Mouse (Mus musculus) WW6 (cell line): ENCODE results near the gene Rnft2.

ENCODE experiments used
- DNase-seq: peaks from one replicate; pipeline ENCODE4 v3.0.0-alpha.2; 2013; ENCODE audit warnings: low read depth, low spot score

Gene Rnft2

DNA sequence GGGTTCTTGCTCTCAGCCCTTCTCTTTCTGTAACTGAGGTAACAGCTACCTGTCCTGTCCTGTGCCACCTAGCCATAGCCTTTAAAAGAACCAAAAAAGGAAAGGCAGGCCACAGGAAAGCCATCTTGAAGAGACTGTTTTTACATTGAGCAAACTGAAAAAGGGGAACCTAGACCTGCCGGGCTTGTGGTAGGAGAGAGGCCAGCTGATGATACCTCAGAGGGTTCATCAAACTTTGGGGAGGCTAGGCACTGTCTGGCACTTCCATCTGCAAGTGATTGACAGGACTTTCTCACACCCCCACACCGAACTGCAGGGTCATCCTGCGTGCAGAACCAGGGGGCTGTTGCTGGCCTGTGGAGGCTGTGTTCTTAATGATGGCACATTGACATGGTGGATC, 8.6 kb upstream of the Rnft2 start:
- no peak for DNase-seq

DNA sequence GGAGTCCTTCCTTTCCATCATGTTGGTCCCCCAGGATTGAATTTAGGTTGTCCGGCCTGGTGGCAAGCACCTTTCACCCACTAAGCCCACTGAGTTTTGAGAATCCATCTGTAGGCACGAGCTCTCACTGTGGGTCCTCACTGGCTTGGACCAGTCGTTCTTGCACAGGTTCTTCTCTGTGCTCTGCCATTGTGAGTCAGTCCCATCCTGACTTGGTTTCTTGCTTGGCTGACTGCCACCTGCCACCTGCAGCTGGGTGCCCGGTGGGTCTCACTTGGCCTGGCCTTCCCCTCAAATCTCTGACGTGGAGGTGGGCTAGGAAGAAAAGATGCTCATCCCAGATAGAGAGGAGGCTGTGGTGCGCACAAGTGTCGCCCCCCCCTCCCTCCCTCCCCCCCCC, 6.1 kb upstream of the Rnft2 start:
- no peak for DNase-seq

DNA sequence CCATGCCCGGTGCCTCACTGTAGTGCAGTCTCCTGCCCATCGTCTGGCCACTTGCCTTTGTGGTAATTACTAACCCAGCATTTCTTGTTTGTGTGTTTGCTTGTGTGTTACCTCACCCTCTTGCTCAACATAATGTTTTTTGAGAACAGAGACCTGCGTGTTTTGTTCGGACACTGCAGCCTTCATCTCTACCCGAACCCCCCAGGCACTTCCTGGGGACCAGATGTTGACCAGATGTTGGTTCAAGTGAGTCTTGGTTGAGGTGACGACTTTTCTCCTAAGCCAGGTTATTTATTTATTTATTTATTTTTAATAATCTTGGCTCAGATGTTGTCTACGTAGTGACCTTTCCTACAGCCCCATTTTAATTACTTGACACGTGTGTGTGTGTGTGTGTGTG, 2.5 kb upstream of the Rnft2 start:
- no peak for DNase-seq

DNA sequence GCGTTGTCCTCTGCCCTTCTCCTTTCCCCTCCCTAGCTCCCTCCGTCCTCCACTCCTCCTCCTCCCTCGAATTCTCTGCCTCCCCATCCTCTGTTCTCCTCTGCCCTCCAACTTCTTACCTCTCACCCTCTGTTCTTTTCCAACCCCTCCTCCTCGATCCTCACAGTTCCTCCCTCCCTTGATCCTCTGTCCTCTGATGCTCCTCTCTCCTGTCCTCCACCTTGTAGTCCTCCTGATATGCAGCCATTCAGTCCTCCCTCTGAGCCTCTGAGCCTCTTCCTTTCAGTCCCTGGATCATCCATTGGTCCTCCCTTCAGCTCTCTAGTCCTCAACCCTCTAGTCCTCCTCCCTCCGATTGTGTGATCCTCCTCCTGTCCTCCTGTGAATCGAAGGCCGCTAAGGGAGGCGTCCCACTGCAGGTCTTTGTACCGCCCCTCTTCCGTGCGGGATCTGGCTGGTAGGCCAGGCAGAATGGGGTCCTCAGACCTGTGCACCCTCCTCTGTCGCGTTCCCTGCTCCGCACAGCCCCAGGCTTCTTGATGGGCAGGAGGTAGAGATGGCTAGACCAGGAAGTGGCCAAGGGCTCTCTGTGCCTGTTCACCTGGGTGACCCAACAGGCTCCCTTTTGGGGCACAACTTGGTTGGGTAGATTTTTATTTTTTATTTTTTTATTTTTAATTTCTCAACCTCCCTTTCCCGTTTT, 841 bp upstream of the Rnft2 start:
- no peak for DNase-seq

DNA sequence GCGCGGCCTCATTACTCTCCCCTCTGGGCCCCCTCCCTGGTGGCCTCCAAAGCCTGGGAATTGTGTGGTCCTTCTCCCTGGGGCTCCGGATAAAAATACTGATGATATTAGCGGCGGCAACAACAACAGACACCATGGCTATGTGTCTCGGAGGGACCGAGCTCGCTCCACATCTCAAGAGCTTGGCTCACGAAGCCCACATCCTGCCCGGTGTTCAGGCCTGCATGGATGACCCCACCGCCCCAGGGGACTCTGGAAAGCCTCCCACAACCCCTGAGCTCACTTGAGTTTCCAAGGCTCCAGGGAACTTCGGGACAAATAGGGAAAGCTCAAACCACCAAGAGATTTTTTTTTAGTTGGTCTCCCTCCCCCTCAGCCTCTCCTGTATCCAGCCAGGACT, 5.2 kb downstream of the Rnft2 start:
- DNase-seq, result no peak

DNA sequence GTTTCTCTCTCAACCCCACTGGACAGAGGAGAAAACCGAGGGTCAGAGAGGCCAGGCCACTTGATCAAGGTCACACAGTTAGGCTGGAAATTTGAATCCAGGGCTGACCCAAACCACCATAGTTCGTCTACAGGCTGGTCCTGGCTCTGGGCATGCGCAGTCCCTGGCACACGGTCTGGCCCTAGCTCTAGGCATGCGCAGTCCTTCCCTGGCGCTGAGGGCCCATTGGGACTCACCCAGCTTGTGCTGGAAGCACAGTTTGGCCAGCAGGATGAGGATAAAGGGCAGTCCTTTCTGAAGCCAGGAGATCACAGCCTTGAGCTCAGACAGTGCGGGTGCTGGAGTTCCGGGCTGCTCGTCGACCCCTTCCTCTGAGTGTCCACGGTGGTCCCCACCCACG, 8.0 kb downstream of the Rnft2 start:
- DNase-seq, result no peak

DNA sequence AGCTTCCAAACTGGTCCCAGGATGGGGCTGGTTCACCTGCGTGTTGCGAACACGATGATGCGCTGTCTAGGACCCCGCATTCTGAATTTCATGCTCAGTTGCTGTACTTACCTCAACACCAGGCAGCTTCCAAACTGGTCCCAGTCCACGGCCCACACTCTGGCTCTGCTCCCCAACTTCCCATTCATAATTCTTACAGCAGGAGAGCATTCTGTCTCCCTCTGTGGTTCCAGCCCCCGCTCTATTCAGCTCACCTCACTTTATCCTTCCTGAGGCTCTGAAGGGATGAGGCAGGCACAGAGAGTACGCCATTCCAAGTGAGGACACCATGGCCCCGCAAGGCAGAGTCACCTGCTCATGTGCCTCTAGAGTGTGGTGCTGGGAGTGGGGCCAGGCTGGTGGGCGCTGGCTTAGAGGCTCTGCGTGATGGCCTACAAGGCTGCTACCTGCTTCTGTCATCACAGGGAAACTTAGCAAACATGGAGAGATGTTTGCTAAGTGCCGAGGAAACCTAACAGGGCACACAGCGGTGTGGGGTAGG, 14.8 kb downstream of the Rnft2 start:
- no peak for DNase-seq

DNA sequence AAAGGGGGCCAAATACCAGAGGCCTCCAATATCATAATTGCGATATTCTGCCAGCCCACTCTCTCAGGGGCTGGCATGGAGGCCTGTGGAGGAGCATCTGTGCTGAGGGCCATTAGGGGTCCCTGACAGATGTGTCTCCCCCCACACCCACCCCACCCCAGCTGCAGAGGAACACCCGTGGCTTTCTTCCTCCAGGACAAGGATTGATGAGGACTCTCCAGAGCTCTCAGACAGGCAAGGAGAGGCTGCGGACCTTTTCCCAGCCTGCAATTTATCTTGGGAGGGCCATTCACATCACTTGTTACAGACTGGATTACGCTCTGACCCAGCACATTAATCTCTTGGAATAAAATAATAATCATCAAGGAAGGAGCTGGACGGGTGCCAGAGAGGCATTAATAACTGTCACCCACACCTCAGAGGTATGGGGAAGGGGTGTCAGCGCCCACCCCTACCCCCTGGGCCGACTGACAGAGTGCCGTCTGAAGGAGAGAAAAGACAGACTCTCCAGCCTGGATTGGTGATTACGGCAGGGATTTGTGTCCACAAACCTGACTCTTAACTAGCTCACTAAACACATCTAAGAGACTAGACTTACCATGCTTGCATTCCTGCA, 21.7 kb downstream of the Rnft2 start:
- no peak for DNase-seq

DNA sequence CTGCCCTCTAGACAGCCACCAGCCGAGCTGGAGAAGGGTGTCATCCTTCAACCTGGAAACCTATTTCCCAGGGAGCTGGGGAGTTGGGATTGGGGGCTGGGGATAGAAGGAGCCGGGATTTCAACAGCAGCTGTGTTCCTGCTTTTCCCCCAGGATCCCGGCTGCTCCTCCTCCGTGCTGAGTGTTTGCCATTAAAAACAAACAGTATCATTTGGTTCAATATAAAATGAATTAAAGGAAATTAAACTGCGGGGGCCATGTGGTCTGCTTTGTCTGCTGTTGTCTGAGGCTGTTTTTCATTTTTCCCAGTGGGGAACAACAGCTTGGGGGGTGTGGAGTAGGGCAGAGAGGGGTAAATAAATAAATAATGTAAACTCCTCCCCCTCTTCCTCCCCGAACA, 27.5 kb downstream of the Rnft2 start:
- no peak for DNase-seq

DNA sequence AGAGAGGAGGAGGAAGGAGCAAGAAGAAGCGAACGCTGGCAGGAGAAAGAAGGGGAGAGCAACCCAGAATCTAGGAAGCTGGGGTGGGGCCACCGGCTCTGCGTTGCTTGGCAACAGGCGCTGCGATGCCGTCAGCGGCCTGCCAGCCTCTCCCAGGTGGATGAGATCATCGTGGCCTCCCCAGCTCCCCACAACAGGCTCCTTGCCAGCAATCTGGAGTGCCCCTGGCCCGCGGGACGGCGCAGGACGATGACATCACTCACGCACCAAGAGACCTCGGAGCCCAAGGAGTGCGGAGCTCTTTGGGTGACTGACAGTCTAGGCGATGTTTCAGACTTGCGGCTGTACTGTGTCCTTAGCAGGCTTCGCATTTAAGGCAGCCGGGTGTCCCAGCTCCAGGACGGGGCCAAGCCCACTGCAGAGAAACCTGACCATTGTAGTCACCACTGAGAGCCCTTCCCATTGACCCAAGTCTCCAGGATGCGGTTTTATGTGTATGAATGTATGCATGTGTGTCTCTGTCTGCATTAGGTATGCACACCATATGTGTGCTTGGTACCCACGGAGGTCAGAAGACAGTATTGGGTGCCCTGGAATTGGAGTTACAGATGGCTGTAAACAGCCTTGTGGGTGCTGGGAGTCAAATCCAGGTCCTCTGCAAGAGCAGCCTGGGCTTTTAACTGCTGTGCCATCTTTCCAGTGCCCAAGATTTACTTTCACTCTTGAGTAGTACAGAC, 30.3 kb downstream of the Rnft2 start:
- no peak for DNase-seq

DNA sequence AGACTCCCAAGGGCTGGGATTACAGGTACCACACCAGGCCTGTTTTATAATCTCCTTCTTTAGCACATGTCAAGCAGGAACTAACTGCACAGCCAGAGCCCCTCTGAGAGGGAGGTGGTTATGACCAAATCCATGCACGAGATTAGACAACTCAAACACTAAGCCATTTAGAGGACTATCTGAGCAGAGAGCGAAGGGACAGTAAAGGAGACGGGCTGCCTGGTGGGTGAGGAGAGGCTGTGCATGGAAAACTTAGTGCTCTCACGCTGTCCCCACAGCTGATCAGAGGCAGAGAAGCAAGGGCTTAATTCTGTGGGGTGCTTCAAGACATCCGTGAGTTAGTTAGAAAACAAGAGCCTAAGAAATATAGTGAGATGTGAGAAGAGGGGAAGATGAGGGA, 30.9 kb downstream of the Rnft2 start:
- no peak for DNase-seq

DNA sequence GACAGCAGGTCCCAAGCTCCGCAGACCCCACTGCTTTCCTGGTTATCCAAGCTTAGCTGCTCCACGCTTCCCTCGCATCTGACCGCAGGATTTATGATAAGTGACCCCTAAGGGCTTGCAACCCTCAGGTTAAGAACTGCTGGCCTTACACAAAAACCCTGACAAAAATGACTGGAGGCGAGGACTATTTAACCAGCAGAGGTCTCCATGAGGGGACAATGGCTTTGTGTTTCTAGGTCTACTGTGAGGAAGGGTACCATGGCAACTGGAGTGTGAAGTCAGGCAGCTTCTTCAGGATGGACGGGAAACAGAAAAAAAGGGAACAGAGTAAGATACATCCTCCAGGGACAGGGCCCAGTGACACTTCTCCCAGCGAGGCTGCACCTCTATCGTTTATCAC, 39.1 kb downstream of the Rnft2 start:
- no peak for DNase-seq

DNA sequence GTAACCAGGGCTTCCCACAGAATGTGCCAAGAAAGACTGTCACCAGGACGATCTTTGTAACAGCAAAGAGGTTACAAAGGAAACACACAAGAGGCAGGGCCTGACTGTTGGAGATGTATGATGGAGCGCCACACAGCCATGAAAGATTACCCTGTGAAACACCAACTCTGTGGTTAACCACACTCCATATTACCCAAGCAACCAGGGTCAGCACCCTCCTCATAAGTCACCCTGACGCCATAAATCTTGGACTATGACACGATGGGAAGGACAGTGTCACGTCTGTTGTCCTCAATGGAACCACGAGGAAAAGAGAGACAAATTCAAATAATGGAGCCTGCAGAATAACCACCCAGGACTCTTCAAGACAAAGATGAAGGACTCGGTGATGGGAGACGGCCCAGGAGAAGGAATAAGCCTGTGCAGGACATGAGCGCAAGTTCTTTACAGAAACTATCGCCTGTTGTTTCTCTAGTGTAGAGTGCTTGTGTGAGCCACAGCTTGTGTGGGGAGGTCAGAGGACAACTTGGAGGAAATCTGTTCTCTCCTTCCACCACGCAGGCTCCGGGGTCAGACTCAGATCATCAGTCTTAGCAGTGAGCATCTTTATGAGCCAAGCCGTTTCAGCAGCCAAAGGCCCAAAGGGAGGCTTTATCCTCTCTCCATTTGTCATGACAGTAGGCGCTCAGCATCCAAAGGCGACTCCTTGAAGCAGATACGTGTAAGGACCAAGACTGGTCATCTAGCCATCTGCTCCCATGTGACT, 40.1 kb downstream of the Rnft2 start:
- DNase-seq, result no peak

DNA sequence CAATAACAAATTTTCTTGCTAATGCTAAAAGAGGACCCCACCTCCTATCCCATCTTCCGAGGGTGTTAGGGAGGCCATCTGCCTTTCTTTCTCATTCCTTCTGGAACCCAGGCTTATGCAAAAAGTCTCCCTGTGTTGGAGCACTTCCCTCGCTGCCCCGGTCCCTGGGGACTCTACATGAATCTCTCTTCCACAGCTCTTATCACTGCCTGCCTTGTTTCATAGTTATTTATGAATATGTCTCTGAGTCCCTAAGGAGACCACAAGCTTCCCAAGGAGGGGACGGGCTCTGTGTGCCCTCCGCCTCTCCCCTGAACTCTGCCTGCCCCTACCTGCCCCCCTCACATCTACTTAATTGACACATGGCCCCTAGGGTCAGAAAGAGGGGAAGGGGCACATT, 45.2 kb downstream of the Rnft2 start:
- no peak for DNase-seq

DNA sequence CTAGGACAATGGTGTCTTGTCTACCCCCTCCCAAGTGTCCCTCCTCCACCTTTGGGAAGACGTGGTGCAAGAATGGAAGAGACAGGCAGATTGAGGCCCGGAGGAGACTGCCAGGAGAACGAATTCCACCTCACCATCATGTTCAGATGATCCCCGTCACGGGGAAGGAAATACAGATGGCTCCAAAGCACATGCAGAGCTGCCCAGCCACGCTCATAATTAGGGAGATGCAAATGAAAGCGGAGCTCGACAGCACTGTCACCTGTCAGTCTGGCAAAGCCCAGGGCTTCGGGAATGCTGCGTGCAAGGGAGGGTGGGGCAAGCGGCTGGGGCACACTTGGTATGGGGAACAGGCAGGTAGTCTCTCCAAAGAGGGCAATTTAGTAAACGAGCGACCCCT, 47.5 kb downstream of the Rnft2 start:
- no peak for DNase-seq

DNA sequence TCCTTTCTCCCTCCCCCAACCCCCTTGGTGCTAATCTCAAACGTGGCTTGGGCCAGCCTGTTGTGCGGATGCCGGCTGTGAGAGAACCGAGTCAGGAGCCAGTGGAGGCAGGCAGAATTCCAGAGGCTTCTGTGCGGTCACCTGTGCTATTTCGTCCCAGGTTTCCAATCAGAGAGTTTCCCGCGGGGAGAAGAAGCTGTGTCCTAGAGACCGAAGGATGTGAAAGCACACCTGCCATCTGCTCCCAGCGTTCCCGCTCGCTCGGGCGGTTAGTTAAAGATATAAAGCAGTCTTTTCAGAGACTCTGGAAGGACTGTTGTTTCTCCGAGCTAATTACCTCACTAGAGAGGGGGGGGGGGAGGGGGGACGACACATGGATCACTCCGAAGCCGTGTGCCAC, 52.7 kb downstream of the Rnft2 start:
- no peak for DNase-seq

DNA sequence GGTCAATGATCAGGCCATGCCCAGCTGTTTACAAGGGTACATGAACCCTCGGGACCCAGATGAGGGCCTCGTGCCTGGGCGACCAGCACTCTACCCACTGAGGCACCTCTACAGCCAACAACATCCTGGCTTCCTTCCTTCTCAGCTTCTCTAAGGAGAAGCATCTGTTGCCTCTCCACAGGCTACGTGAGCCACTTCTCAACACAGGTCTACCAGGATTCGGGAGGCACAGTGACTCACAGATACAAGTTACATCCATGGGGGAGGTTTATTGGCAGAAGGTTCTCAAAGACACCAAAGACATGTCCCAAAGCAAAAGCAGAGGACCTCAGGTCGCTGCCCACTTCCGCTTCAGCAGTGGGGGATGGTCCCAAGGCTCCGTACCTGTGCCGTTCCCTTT, 54.4 kb downstream of the Rnft2 start:
- DNase-seq, result no peak

DNA sequence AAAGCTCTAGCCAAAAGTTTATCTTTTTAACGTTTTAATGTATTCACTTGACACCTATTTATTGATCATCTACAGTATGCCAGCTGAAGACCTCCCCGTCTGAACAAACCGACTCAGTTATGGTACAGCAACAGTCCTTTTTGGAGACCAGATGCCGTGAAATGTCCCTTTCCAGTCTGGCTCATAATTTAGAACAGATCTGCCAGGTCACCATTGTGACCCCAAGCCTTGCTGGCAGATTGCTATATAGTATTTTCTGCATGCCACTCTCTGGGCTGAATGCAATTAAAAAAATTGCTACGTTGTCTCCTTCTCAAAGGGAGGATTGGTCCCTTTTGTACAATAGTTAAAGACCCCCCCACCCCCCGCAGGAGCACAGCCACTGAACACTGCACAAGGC, 56.6 kb downstream of the Rnft2 start:
- no peak for DNase-seq

DNA sequence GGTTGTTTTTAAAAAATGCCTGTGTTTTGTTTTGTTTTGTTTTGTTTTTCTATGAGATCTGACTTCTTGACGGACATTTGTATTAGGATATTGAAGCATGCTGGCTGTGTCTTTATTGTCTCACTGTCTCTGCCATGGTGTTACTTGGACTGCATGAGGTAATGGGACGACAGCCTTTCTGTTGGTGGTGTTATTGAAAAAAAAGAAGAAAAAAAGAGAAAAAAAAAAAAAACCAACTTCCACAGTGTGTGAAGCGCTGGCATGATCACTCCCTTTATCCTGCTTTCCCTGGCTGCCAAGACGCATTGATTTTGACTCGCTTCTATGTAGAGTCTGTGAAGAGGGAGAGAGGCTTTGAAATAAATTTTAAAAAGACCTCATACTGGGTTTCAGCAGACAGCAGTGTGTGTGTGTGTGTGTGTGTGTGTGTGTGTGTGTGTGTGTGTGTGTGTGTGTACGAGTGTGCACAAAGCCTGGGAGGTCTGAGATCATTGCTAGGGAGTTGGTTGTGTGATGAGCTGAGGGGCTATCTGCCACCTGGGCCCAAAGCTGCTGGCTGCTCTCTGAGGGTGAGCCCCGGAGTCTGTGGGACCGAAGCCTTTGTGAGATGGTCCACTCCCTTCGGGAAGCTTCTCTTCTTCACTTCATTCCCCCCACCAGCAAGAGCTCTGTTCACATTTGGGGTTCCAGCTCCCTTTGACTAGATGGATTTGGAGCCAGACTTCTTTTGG, 57.8 kb downstream of the Rnft2 start:
- no peak for DNase-seq

DNA sequence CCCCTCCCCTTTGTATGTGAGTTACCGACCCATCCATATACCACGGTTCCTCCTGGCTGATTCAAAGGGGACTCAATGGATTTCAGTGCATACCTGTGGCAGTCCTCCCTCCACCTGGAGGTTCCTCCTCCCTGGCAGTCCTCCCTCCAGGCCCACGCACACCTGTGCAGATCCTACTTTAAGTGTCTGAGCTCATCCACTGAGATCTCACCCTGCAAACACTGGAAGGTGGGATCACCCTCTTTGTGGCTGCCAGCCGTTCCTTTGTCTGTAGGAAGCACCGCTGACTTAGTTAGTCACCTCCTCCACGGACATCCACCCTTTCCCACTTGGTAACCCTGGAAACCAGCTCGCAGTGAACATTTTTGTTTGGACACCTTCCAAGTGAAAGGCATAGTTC, 67.3 kb downstream of the Rnft2 start:
- no peak for DNase-seq

DNA sequence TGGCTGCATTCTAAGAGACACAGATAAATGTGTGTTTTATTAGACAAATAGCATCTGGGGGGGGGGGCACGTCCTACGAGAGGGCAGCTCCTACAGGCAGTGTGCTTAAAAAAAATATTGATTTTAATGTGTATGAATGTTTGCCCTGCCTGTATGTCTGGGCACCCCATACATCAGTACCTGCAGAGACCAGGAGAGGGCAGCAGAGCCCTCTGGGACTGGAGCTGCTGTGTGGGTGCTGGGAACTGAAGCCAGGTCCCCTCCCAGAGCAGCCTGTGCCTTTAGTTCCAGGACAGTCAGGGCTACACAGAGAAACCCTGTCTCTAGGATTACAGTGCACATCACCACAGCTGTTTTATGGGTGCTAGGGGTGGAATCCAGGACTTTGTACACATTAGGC, 69.8 kb downstream of the Rnft2 start:
- DNase-seq, result no peak
